Mouse (Mus musculus) heart, adult 2 months (tissue): ENCODE measurements around the gene Socs2.

ENCODE experiments used
- CTCF ChIP-seq: fragments of 200-600 bp; IDR thresholded peaks from 2 replicates; pipeline ENCODE4 v1.8.1; 2022; ENCODE audit warnings: antibody characterized with exemption, mild to moderate bottlenecking, moderate library complexity
- POLR2A ChIP-seq: fragments of 200-500 bp; IDR thresholded peaks from 2 replicates; pipeline ENCODE4 v1.6.1; 2011; ENCODE audit warnings: mild to moderate bottlenecking, low read depth, low read length, control low read depth; ENCODE audit not compliant: insufficient read depth

DNA sequence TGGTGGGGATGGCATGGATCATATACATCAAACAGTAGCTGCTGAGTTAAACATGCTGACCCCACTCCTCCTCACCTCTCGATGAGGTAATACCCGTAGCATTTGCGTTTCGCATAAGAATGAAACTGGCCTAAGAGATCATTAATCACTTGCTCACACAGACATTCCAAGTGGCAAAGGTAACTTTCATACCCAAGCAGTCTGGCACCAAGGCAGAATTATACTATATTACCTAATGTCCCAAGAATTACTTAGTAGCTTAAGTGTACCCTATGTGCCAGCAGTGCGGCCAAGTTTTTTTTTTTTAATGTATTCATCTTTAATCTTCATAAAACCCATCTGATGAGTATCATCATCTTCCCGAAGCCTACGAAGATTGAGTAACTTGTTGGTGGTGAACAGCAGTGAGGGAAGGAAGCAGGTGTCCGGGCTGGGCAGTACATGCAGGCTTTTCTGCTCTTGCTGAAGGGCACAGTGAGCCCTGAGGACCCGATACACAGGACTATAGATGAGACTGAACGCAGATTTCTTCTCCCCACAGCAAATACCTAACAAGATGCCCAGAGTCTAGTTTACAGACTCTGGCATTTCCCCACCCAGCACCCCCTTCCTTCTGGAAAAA, 22.8 kb upstream of the Socs2 start:
- TF ChIP-seq CTCF (no peak), POLR2A (no peak)
